Mouse (Mus musculus): ENCODE data around the gene Vgll4.

Gene Vgll4

GRCm38 (mm10) chr6:114812322-114812721 is 157.5 kb downstream of the Vgll4 start:
- peak; percentile 59 for DNase-seq (ENCODE audit: low read depth, low spot score)

Data from brain, adult 2 months (tissue).